Mouse (Mus musculus) ES-Bruce4 (cell line): ENCODE measurements at regions not wholly inside any gene's neighbourhood (a gene's known extent, or its start where the extent isn't known, plus 50 kb on each side); places are given as distances from the start of the nearest gene placed in this dataset.

Experiments used
- H3K27ac ChIP-seq: 2 replicates; pipeline ENCODE4 v1.5.1; 2012; ENCODE audit warnings: low read length, inconsistent platforms; ENCODE audit not compliant: insufficient read depth
- H3K27me3 ChIP-seq: 2 replicates; pipeline ENCODE4 v1.6.1; 2012; ENCODE audit warnings: mild to moderate bottlenecking, low read length, inconsistent platforms; ENCODE audit not compliant: control insufficient read depth, poor library complexity, insufficient read depth, severe bottlenecking
- H3K36me3 ChIP-seq: 2 replicates; pipeline ENCODE4 v1.6.1; 2012; ENCODE audit warnings: inconsistent platforms, mild to moderate bottlenecking, low read length, moderate library complexity; ENCODE audit not compliant: control insufficient read depth, poor library complexity, insufficient read depth, severe bottlenecking
- H3K4me1 ChIP-seq: one replicate; pipeline ENCODE4 v1.8.1; 2011; ENCODE audit warnings: low read length; ENCODE audit not compliant: control insufficient read depth, insufficient read depth
- H3K4me3 ChIP-seq: 2 replicates; pipeline ENCODE4 v1.5.1; 2011; ENCODE audit warnings: low read depth, mild to moderate bottlenecking, low read length
- H3K9ac ChIP-seq: 2 replicates; pipeline ENCODE4 v1.6.1; 2012; ENCODE audit warnings: low read depth, mild to moderate bottlenecking, inconsistent platforms; ENCODE audit not compliant: poor library complexity, severe bottlenecking
- H3K9me3 ChIP-seq: replicated peaks from 2 replicates; pipeline ENCODE4 v1.6.1; 2012; ENCODE audit warnings: mild to moderate bottlenecking, low read length, inconsistent platforms; ENCODE audit not compliant: control insufficient read depth, poor library complexity, insufficient read depth, severe bottlenecking
- CTCF ChIP-seq: IDR thresholded peaks from one replicate; pipeline ENCODE4 v1.8.1; 2011; ENCODE audit warnings: low read depth, low read length
- EP300 ChIP-seq: IDR thresholded peaks from 2 replicates; pipeline ENCODE4 v1.6.1; 2011; ENCODE audit warnings: low read depth, low read length; ENCODE audit not compliant: insufficient read depth
- POLR2A ChIP-seq: IDR thresholded peaks from one replicate; pipeline ENCODE4 v1.8.1; 2011; ENCODE audit warnings: low read length; ENCODE audit not compliant: insufficient read depth

- Histone ChIP-seq H3K9me3 (no peaks in the 10 kb centered on the region), H3K27ac (no peak overlapping the region), H3K4me3 (no peak overlapping the region), H3K4me1 (no peaks in the 10 kb centered on the region), H3K9ac (no peak overlapping the region), H3K27me3 (no peaks in the 10 kb centered on the region), H3K36me3 (no peaks in the 10 kb centered on the region)
- TF ChIP-seq EP300 (no peak), CTCF (no peak), POLR2A (no peak)
These were observed 328.3 kb upstream of the Gje1 start for GRCm38 (mm10) chr10:15046285-15046684.

- Histone ChIP-seq H3K27ac (no peak overlapping the region), H3K27me3 (no peaks in the 10 kb centered on the region), H3K36me3 (no peaks in the 10 kb centered on the region), H3K4me3 (no peak overlapping the region), H3K9ac (no peak overlapping the region), H3K4me1 (no peaks in the 10 kb centered on the region), H3K9me3 (no peaks in the 10 kb centered on the region)
- no peak for TF ChIP-seq CTCF
- no peak for TF ChIP-seq POLR2A
- no peak for TF ChIP-seq EP300
These were observed 319.6 kb upstream of the Gje1 start for GRCm38 (mm10) chr10:15037571-15037970.

GRCm38 (mm10) chr10:15031517-15031916, 313.5 kb upstream of the Gje1 start:
- no peak for TF ChIP-seq POLR2A
- TF ChIP-seq EP300: no peak
- TF ChIP-seq CTCF: no peak
- Histone ChIP-seq H3K27me3 (no peaks in the 10 kb centered on the region), H3K9me3 (no peaks in the 10 kb centered on the region), H3K4me1 (no peaks in the 10 kb centered on the region), H3K9ac (no peak overlapping the region), H3K36me3 (no peaks in the 10 kb centered on the region), H3K27ac (no peak overlapping the region), H3K4me3 (no peak overlapping the region)

- no peak overlapping the region for H3K9ac ChIP-seq
- H3K27me3 ChIP-seq: no peaks in the 10 kb centered on the region
- TF ChIP-seq POLR2A: no peak
- no peak for TF ChIP-seq EP300
- TF ChIP-seq CTCF: no peak
- no peak overlapping the region for H3K4me3 ChIP-seq
- no peak overlapping the region for H3K27ac ChIP-seq
- no peaks in the 10 kb centered on the region for H3K4me1 ChIP-seq
- no peaks in the 10 kb centered on the region for H3K36me3 ChIP-seq
- H3K9me3 ChIP-seq: no peaks in the 10 kb centered on the region
These were observed 311.1 kb upstream of the Gje1 start for GRCm38 (mm10) chr10:15029151-15029550.

- Histone ChIP-seq H3K27me3 (no peaks in the 10 kb centered on the region), H3K9me3 (no peaks in the 10 kb centered on the region), H3K27ac (no peak overlapping the region), H3K36me3 (no peaks in the 10 kb centered on the region), H3K4me3 (no peak overlapping the region), H3K4me1 (no peaks in the 10 kb centered on the region), H3K9ac (no peak overlapping the region)
- TF ChIP-seq EP300: no peak
- no peak for TF ChIP-seq CTCF
These were observed 295.9 kb upstream of the Gje1 start for GRCm38 (mm10) chr10:15013919-15014318.

GRCm38 (mm10) chr10:14996374-14996773, 278.4 kb upstream of the Gje1 start:
- Histone ChIP-seq H3K27me3 (no peaks in the 10 kb centered on the region), H3K4me3 (no peak overlapping the region), H3K9ac (no peak overlapping the region), H3K27ac (no peak overlapping the region), H3K4me1 (no peaks in the 10 kb centered on the region), H3K9me3 (no peaks in the 10 kb centered on the region), H3K36me3 (no peaks in the 10 kb centered on the region)
- no peak for TF ChIP-seq CTCF
- no peak for TF ChIP-seq EP300
- no peak for TF ChIP-seq POLR2A
